Mouse (Mus musculus): ENCODE measurements around the gene Gm1673.

Gm1673 gene

DNA sequence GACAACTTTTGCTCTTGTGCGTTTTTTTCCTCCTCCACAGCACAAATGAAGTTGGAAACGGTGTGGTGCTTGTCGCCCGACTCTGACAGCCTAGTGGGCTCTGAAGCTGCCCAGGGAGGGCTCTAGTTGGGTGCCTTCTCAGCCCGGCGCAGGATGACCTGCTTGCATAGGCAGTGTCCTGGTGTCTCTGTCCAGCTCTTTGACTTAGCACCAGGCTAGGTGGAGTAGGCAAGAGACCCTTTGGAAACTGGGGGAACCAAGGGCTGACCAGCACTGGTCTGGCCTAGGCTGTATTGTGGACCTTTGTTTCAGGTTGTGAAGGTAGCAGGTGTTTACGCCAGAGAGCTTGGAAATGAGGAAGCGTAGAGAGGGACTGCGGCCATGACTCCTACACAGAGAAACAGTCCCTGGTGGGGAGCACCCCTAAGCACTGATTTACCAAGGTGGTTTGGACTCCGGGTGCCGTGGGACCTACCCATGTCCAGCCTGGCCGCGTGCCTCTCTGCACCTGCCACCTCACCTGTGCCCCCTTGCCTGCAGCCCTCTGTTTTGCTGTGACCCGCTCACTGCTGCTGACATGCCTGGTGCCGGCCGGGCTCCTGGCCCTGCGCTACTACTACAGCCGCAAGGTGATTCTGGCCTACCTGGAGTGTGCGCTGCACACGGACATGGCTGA, 14.7 kb downstream of the Gm1673 start:
- no peak for DNase-seq (ENCODE audit: low read depth, low spot score)

DNA sequence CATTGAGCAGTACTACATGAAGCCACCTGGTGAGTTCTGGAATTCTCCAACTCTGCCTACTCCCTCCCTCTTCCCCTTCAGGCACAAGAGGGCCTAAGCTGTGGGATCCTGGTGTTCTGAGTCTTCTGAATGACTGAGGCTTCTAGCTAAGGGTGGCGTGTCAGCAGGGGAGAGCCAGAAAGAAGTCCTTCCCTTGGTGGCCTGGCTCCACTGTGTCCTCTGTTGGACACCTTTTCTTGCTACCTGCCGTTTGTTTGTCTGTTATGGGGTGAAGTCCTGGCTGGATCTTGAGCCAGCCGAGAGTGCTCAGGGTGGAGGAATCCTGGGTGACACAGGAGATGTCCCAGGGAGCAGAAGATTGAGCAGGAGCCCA, 15.3 kb downstream of the Gm1673 start:
- no peak for DNase-seq (ENCODE audit: low read depth, low spot score)

GRCm38 (mm10) chr5:33999466-34000090, 16.3 kb downstream of the Gm1673 start:
- DNase-seq (ENCODE audit: low read depth, low spot score), result no peak

GRCm38 (mm10) chr5:34000809-34001208, 17.6 kb downstream of the Gm1673 start:
- no peak for DNase-seq (ENCODE audit: low read depth, low spot score)

DNA sequence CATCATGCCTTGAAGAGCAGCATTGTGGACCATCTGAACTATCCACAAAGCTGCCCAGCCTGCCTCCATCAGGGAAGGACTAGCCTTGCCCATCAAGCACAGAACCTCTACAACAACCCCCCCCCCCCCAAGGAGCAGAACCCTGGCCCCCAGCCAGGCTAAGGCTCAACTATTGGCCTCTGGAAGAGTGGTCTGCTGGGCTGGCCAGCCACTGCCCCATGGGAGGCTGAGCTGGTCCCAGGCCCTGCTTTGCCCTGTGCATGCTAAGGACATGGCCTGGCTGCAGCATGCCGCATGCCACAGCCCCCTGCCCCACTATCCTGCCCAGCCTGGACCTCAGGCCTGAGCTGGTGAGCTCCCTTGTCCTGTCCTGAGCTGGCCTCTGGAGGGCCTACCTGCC, 18.2 kb downstream of the Gm1673 start:
- no peak for DNase-seq (ENCODE audit: low read depth, low spot score)

DNA sequence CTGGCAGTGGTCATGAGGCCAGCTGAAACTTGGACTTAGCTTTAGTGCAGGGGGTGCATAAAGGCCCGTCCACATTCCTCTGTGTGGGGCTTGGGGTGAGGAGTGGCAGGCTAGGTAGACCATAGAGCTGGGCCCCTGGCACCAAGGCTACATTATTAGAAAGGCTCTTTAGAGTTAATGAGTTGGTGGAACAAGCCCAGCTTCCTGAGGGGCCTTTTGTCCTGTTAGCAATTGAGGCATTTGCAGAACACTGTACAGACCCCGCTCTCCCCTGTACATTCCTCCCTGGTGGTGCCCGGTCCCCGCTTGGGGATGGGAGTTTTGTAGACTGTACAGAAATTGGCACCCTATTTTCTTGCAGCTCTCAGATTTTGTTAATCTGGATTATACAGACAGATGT, 19.4 kb downstream of the Gm1673 start:
- no peak for DNase-seq (ENCODE audit: low read depth, low spot score)

DNA sequence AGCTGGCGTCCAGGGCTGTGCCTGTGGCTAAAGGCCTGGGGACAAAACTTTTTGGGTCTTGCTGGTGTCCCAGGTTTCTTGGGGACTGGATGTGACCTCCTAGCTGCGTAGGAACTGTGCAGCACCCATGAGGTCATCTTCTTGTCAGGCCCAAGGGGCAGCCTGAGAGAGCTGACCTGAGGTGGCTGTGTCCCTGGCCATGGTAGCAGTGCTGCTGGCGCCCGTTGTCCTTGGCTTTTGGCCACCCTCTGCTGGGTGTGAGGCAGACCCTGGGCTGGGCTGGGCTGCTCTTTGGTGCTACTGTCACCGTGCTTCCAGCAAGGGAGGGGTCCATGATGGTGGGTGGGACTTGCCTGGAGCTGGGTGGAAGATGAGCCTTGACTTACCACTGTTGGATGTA, 21.4 kb downstream of the Gm1673 start:
- DNase-seq (ENCODE audit: low read depth, low spot score), result no peak

- DNase-seq (ENCODE audit: low read depth, low spot score), result no peak
Observed at GRCm38 (mm10) chr5:34006832-34007231, 23.6 kb downstream of the Gm1673 start.

- no peak for DNase-seq (ENCODE audit: low read depth, low spot score)
Observed at GRCm38 (mm10) chr5:34007392-34007941, 24.2 kb downstream of the Gm1673 start.

GRCm38 (mm10) chr5:34014652-34015051, 31.4 kb downstream of the Gm1673 start:
- DNase-seq (ENCODE audit: low read depth, low spot score), result no peak

DNA sequence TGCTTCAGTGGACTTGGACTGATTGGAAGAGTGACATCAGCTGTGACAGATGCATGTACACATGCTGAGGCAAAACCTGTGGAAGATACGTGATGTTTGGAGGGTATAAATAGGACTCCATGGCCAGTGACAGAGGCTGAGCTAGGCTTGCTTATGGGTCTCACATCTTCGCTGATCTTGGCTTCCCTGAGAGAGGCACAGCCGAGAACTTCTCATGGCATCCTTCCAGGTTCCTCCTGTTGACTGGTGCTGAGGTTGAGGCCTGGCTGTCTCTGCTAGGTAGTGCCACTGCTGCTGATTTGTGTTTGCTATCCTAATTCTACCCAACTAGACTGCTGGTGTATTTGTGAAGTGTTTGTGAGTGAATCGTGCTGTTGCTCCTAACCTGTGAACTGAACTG, 35.7 kb downstream of the Gm1673 start:
- DNase-seq (ENCODE audit: low read depth, low spot score), result no peak

GRCm38 (mm10) chr5:34030101-34030500, 46.9 kb downstream of the Gm1673 start:
- DNase-seq (ENCODE audit: low read depth, low spot score), result no peak

- no peak for DNase-seq (ENCODE audit: low read depth, low spot score)
Observed at GRCm38 (mm10) chr5:34031022-34031421, 47.8 kb downstream of the Gm1673 start.

DNA sequence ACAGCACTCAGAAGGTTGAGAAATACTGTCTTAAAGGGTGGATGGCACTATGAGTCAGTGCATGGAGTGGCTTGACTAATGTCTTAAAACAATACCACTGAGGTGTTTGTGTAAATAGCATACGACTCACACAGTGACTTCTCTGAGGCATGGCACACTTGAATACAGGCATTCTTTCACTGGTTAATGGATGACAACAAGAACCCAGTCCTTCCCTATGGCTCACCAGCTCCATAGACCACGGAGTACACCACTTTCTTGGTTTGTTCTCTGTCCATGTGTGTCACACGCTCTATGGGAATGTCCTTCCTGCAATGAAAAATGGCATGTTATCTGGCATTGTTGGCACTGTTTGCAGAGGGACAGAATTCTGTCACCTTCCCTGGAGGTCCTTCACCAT, 49.3 kb downstream of the Gm1673 start:
- no peak for DNase-seq (ENCODE audit: low read depth, low spot score)

Data from WW6 (cell line).